Mouse (Mus musculus) ovary, adult 2 months (tissue): ENCODE data around the gene Cldn6. TPM values are rescaled to one million over a fixed set of nuclear protein-coding genes. Genes with fewer than 3 reads are reported as not detected.

Source experiments
- polyA plus RNA-seq: library from polyadenylated mRNA; depleted of rRNA; stranded (reverse); fragments of >200 nt; gene quantifications from 2 replicates; pipeline ENCODE4 v1.2.3, GENCODE M21; 2012; rRNA removed

Cldn6 gene
- polyA plus RNA-seq = 0.17 and 0.45 TPM in 2 replicates

GRCm38 (mm10) chr17:23679127-23679835 is at the start of gene Cldn6:
TSS of gene Cldn6 (plus strand) at chr17:23679249.

GRCm38 (mm10) chr17:23644613-23645495 is 34.2 kb upstream of the Cldn6 start, which contains the start of gene Mmp25:
TSS of gene Mmp25 (minus strand) at chr17:23645277.

GRCm38 (mm10) chr17:23660117-23660875 is 18.8 kb upstream of the Cldn6 start, which contains the start of gene Bicdl2:
TSS of gene Bicdl2 (plus strand) at chr17:23660506.

GRCm38 (mm10) chr17:23673424-23674073 is 5.5 kb upstream of the Cldn6 start, which contains the start of the genes Hcfc1r1 and Thoc6:
TSS of gene Hcfc1r1 (plus strand) at chr17:23673596.
TSS of gene Thoc6 (minus strand) at chr17:23673882.

GRCm38 (mm10) chr17:23677236-23677679 is 1.8 kb upstream of the Cldn6 start, which contains the start of gene Tnfrsf12a:
TSS of gene Tnfrsf12a (minus strand) at chr17:23677468.

GRCm38 (mm10) chr17:23683856-23684672 is 5.0 kb downstream of the Cldn6 start, which contains the start of gene Cldn9:
TSS of gene Cldn9 (minus strand) at chr17:23684026.

GRCm38 (mm10) chr17:23722376-23723125 is 43.5 kb downstream of the Cldn6 start, which contains the start of gene 1520401A03Rik:
TSS of gene 1520401A03Rik (minus strand) at chr17:23722783.

GRCm38 (mm10) chr17:23725999-23726757 is 47.1 kb downstream of the Cldn6 start, which contains the start of gene Pkmyt1:
TSS of gene Pkmyt1 (plus strand) at chr17:23726336.

Other genes starting within 250 kb of the Cldn6 start
- not detected in 2 replicates for gene Vmn2r117, start 199.6 kb upstream of the Cldn6 start, polyA plus RNA-seq
- 28.2 and 29.6 TPM in 2 replicates for gene Zfp213, start 115.0 kb upstream of the Cldn6 start, polyA plus RNA-seq
- 37.1 and 44.1 TPM in 2 replicates for gene Zfp13, start 79.8 kb upstream of the Cldn6 start, polyA plus RNA-seq
- 0.11 and 0.26 TPM in 2 replicates for gene Zscan10, start 78.4 kb upstream of the Cldn6 start, polyA plus RNA-seq
- 0.45 and 0.59 TPM in 2 replicates for gene Mmp25, start 34.0 kb upstream of the Cldn6 start, polyA plus RNA-seq
- 1.9 and 2.2 TPM in 2 replicates for gene Bicdl2, start 18.7 kb upstream of the Cldn6 start, polyA plus RNA-seq
- 255 and 265 TPM in 2 replicates for gene Hcfc1r1, start 5.7 kb upstream of the Cldn6 start, polyA plus RNA-seq
- 33.8 and 40.2 TPM in 2 replicates for gene Thoc6, start 5.4 kb upstream of the Cldn6 start, polyA plus RNA-seq
- gene Tnfrsf12a, start 1.8 kb upstream of the Cldn6 start, polyA plus RNA-seq = 86.1 and 128 TPM in 2 replicates
- gene Cldn9, start 4.8 kb downstream of the Cldn6 start, polyA plus RNA-seq = 0.43 and 0.55 TPM in 2 replicates
- gene 1520401A03Rik, start 43.5 kb downstream of the Cldn6 start, polyA plus RNA-seq = 0.20 and 0.23 TPM in 2 replicates
- gene Pkmyt1, start 47.1 kb downstream of the Cldn6 start, polyA plus RNA-seq = 42.7 and 44.1 TPM in 2 replicates
- 53.7 and 55.7 TPM in 2 replicates for gene Paqr4, start 61.6 kb downstream of the Cldn6 start, polyA plus RNA-seq
- 0.11 and 0.25 TPM in 2 replicates for gene Kremen2, start 66.6 kb downstream of the Cldn6 start, polyA plus RNA-seq
- gene Flywch1, start 92.4 kb downstream of the Cldn6 start, polyA plus RNA-seq = 49.4 and 56.6 TPM in 2 replicates
- 14.5 and 15.3 TPM in 2 replicates for gene Flywch2, start 106.8 kb downstream of the Cldn6 start, polyA plus RNA-seq
- gene Srrm2, start 111.3 kb downstream of the Cldn6 start, polyA plus RNA-seq = 840 and 913 TPM in 2 replicates
- gene Elob, start 149.9 kb downstream of the Cldn6 start, polyA plus RNA-seq = 548 and 704 TPM in 2 replicates
- gene Prss33, start 156.8 kb downstream of the Cldn6 start, polyA plus RNA-seq = 0.15 and 0.17 TPM in 2 replicates
- gene Prss32, start 164.6 kb downstream of the Cldn6 start, polyA plus RNA-seq = 0.71 and 1.6 TPM in 2 replicates
- 0.32 and 0.58 TPM in 2 replicates for gene Prss41, start 164.9 kb downstream of the Cldn6 start, polyA plus RNA-seq
- not detected in 2 replicates for gene Prss21, start 188.8 kb downstream of the Cldn6 start, polyA plus RNA-seq
- gene Dcpp1, start 201.6 kb downstream of the Cldn6 start, polyA plus RNA-seq = 1.0 and 5.2 TPM in 2 replicates
- 1.0 and 1.4 TPM in 2 replicates for gene Dcpp2, start 201.6 kb downstream of the Cldn6 start, polyA plus RNA-seq
- 7.0 and 7.8 TPM in 2 replicates for gene Dcpp3, start 238.2 kb downstream of the Cldn6 start, polyA plus RNA-seq